Mouse (Mus musculus) liver, embryonic 13.5 days (tissue): ENCODE measurements around the gene Mybl2. TPM values are rescaled to one million over a fixed set of nuclear protein-coding genes. Genes with fewer than 3 reads are reported as not detected.

Experiments used
- ATAC-seq: fragments of 200-750 bp; cut with Nextera tagmentation; 2 replicates; pipeline ENCODE4 v1.8.0; 2017; ENCODE audit warnings: low read depth, mild to moderate bottlenecking, moderate number of reproducible peaks, moderate library complexity
- DNase-seq: peaks from one replicate; pipeline ENCODE4 v3.0.0; 2022
- H3K27ac ChIP-seq: fragments of 300-500 bp; sonication (generic); 2 replicates; pipeline ENCODE4 v1.5.1; 2015; ENCODE audit warnings: moderate library complexity, mild to moderate bottlenecking, inconsistent platforms
- H3K27me3 ChIP-seq: fragments of 300-500 bp; sonication (generic); 2 replicates; pipeline ENCODE4 v1.6.1; 2015; ENCODE audit warnings: mild to moderate bottlenecking, inconsistent platforms
- H3K36me3 ChIP-seq: fragments of 300-500 bp; sonication (generic); 2 replicates; pipeline ENCODE4 v1.6.1; 2015; ENCODE audit warnings: mild to moderate bottlenecking, inconsistent platforms
- H3K4me1 ChIP-seq: fragments of 300-500 bp; sonication (generic); replicated peaks from 2 replicates; pipeline ENCODE4 v1.6.1; 2015; ENCODE audit warnings: inconsistent platforms
- H3K4me2 ChIP-seq: fragments of 300-500 bp; sonication (generic); 2 replicates; pipeline ENCODE4 v1.6.1; 2015; ENCODE audit warnings: inconsistent platforms, mild to moderate bottlenecking, moderate library complexity
- H3K4me3 ChIP-seq: fragments of 300-500 bp; sonication (generic); replicated peaks from 2 replicates; pipeline ENCODE4 v1.5.1; 2015; ENCODE audit warnings: mild to moderate bottlenecking, inconsistent platforms
- H3K9ac ChIP-seq: fragments of 300-500 bp; sonication (generic); 2 replicates; pipeline ENCODE4 v1.6.1; 2015; ENCODE audit warnings: mild to moderate bottlenecking, inconsistent platforms
- H3K9me3 ChIP-seq: fragments of 300-500 bp; sonication (generic); replicated peaks from 2 replicates; pipeline ENCODE4 v1.6.1; 2016; ENCODE audit warnings: inconsistent platforms
- WGBS: fragments of 180-500 bp; shearing (Covaris S2); methylation state at CpG from one replicate; pipeline ENCODE4 v1.1.7; 2015; ENCODE audit not compliant: insufficient replicate concordance; 5-methylcytosine and 5-hydroxymethylcytosine counted together
- polyA plus RNA-seq: library from polyadenylated mRNA; unstranded; fragments of >200 nt; fragmentation: Nextera tagmentation; extraction: Ambion mirVana; gene quantifications from 2 replicates; pipeline ENCODE4 v1.2.1, GENCODE M21; 2015

Gene Mybl2
- 45.7 and 50.9 TPM in 2 replicates for polyA plus RNA-seq

DNA sequence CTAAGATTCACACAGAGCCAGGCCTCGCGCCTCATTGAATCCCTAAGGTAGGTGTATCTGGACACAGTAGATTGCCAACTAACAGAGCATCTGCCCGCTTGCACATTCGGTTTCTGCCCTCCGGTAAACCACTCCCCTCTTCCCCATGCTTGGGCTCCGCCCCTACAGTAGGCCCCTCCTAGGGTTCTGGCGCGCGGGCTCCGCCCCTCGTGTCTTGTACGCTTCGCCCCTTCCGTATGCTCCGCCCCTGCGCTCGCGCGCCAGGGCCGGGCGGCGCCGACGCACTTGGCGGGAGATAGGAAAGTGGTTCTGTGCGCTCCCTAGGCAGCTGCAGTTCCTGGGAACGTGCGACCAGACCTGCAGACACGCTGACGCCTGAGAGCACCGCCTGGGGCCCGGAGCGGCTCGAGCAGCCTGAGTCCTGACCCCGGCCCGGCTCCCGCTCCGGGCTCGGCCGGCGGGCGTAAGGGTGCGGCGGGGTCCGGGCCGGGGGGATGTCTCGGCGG is at the start of gene Mybl2:
Mybl2 (plus strand) TSS at position 353 of the 506 bp plus-strand sequence.
- Histone ChIP-seq H3K9ac (peak within 1 kb of the TSS; percentile 94), H3K9me3 (no peaks in the 10 kb centered on the region), H3K4me2 (peak within 1 kb of the TSS; percentile 99), H3K36me3 (peaks cover 21% of the 10 kb centered on the region), H3K27me3 (no peaks in the 10 kb centered on the region), H3K4me3 (peak within 1 kb of the TSS; percentile 94), H3K4me1 (peaks cover 62% of the 10 kb centered on the region), H3K27ac (peak within 1 kb of the TSS; percentile 86)
- WGBS = under 1% methylated on average over 48 of the region's 48 CpGs
- DNase-seq (peak; percentile 99), ATAC-seq (peak; percentile 97)

DNA sequence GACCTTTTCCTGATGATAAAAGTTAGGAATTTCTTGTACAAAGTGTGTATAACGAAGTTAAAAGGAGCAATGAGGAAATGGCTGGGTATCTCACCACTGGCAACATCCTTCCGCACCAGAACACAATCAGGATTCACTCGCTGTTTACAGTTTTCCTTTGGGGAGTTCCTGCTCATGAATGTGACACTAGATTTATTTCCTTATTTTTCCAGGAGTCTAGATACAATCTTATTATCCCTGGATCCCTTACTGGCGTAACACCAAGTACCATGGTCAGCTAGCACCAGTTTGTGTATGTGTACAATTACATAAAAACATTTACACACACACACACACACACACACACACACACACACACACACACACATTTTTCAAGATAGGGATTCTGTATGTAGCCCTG is 47.2 kb upstream of the Mybl2 start:
- Histone ChIP-seq H3K27me3 (no peaks in the 10 kb centered on the region), H3K9ac (no peak overlapping the region), H3K4me1 (no peaks in the 10 kb centered on the region), H3K4me3 (no peak overlapping the region), H3K4me2 (no peak overlapping the region), H3K36me3 (no peaks in the 10 kb centered on the region), H3K9me3 (no peaks in the 10 kb centered on the region), H3K27ac (no peak overlapping the region)
- no peak for DNase-seq
- 47% methylated on average over 4 of the region's 4 CpGs for WGBS
- no peak for ATAC-seq

DNA sequence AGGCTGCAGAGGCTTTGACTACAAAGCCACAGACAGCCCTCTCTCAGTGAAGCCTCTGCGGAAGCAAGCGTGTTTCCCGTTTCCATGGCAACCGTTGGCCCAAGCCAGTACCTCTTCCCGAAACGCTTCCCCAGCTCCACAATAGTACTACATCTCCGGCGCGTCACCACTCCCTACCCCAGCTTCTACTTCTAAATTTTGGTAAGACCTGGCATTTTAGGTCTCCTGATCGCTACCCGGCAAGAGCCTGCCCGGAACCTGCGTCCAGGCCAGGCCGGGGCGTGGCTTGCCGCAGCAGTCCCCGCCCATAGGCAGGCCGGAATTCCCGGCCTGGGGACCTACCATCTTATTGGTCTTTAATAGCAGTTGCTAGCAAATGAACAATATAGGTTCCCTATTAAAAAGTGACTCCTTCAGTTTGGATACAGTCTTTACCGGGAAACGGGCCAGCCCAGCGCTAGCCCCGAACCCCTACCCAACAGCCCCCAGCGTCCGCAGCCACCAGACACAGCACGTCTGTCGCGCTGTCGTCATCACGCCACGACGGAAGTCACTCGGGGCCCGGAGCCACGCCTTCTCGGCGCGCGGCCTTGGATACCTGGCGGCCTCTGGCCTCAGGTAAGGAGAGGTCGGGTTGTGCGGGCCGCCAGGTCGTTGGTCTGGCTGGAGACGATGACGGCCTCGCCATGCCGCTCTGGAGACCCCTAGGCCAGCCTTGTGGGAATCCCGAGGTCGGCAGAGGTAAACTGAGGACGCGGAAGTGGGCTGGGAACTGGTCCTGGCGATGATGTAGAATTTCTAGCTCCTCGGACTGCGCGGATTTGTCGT is 37.4 kb upstream of the Mybl2 start, which contains the start of gene Ift52:
Ift52 (plus strand) TSS at position 439 of the 828 bp plus-strand sequence.
- ATAC-seq = peak; percentile 96

DNA sequence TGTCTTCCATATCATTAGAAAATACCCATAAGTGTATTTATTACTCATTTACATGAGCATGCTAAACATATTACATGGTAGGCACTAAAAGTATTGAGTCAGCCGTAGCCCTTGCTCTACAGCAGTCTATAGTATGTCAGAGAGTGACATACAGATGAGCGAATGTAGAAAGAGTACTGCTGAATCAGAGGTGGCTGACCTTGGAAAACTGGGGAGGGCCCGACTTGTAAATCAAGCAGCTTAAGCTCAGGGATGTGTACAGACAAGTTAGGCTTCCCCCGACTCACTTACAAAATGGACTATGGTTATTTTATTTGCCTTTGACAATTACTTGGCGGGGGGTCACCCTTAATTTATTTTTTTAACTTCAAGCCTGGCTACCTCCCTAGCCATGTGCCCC is 23.2 kb upstream of the Mybl2 start:
- no peak overlapping the region for H3K4me3 ChIP-seq
- DNase-seq (no peak), ATAC-seq (no peak)
- H3K4me2 ChIP-seq = no peak overlapping the region
- H3K27me3 ChIP-seq = no peaks in the 10 kb centered on the region
- H3K36me3 ChIP-seq = peaks cover 71% of the 10 kb centered on the region
- no peaks in the 10 kb centered on the region for H3K9me3 ChIP-seq
- H3K27ac ChIP-seq = no peak overlapping the region
- no peaks in the 10 kb centered on the region for H3K4me1 ChIP-seq
- no peak overlapping the region for H3K9ac ChIP-seq
- WGBS = 79% methylated on average over 5 of the region's 5 CpGs

More for the DNA sequence above, 37.4 kb upstream of the Mybl2 start, which contains the start of gene Ift52:
- no peaks in the 10 kb centered on the region for H3K36me3 ChIP-seq
- 0 out of 2 replicates have a peak within 1 kb of the TSS, but pooled peaks have one; percentile 53 for H3K27ac ChIP-seq
- peak; percentile 85 for DNase-seq
- peak within 1 kb of the TSS; percentile 67 for H3K4me2 ChIP-seq
- H3K9me3 ChIP-seq = no peaks in the 10 kb centered on the region
- H3K4me1 ChIP-seq = peaks cover 13% of the 10 kb centered on the region
- peak within 1 kb of the TSS; percentile 83 for H3K9ac ChIP-seq
- peak within 1 kb of the TSS; percentile 90 for H3K4me3 ChIP-seq
- H3K27me3 ChIP-seq = no peaks in the 10 kb centered on the region
- under 1% methylated on average over 57 of the region's 57 CpGs for WGBS

DNA sequence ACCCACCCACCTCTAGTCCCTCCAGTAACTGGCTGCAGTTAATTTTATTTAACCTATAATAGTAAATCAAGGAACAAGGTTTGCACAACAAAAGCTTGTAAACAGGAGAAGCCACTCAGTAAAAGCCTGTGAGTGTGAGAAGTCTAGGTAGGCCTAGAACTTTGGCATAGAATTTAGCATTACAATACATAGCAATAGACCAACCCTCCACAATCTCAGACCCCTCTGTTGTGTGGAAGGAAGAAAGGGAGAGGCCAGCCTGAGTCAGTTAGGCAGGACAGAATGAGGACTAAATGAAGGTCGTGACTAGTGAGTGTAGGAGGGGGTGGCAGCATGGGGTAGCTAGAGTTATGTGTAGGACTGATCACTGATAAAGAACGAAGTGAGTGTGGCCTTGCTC is 22.7 kb upstream of the Mybl2 start:
- Histone ChIP-seq H3K9me3 (no peaks in the 10 kb centered on the region), H3K4me2 (no peak overlapping the region), H3K4me3 (no peak overlapping the region), H3K4me1 (no peaks in the 10 kb centered on the region), H3K36me3 (peaks cover 71% of the 10 kb centered on the region), H3K27me3 (no peaks in the 10 kb centered on the region), H3K9ac (no peak overlapping the region), H3K27ac (no peak overlapping the region)
- ATAC-seq = no peak
- no peak for DNase-seq
- 65% methylated on average over 2 of the region's 2 CpGs for WGBS

DNA sequence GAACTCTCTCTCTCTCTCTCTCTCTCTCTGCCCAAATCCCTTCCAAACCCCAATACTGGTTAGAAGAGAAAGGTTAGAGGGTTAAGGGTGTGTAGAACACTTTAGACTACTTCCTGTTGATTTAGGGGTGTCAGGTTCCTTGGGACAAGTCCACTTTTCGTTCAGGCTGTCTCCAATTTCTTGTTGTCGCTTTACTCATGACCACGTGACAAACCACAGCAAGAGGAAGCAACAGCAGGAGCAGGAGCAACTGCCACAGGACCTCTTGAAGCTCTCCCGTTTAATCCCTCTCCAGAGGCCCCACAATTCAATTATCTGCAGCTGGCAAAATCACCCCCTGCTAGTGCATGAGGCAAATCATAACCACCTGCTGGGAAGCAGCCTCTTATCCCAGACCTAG is 21.9 kb upstream of the Mybl2 start:
- Histone ChIP-seq H3K4me1 (no peaks in the 10 kb centered on the region), H3K9me3 (no peaks in the 10 kb centered on the region), H3K4me2 (no peak overlapping the region), H3K4me3 (no peak overlapping the region), H3K27me3 (no peaks in the 10 kb centered on the region), H3K9ac (no peak overlapping the region), H3K36me3 (peaks cover 71% of the 10 kb centered on the region), H3K27ac (no peak overlapping the region)
- WGBS = 40% methylated on average over 4 of the region's 4 CpGs
- no peak for ATAC-seq
- DNase-seq = no peak

DNA sequence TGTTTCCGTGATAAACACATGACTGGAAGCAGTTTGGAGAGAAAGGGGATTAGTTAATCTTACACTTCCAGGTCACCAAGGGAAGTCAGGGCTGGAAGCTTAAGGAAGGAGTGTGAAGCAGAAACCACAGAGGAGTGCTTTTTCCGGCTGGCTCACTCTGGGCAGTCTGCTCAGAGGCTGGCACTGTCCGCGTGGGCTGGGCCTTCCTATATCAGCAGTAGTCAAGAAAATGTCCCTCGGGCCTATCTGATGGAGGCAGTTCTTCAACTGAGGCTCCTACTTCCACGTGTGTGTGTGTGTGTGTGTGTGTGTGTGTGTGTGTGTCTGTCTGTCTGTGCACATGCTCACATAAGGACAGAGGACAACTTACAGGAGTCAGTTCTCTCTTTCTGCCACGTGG is 14.5 kb upstream of the Mybl2 start:
- H3K9me3 ChIP-seq = no peaks in the 10 kb centered on the region
- H3K27me3 ChIP-seq = no peaks in the 10 kb centered on the region
- no peak overlapping the region for H3K4me2 ChIP-seq
- no peak overlapping the region for H3K27ac ChIP-seq
- no peak for DNase-seq
- no peaks in the 10 kb centered on the region for H3K4me1 ChIP-seq
- peak; percentile 53; the same call in 1 of the 2 replicates for ATAC-seq
- H3K4me3 ChIP-seq = no peak overlapping the region
- H3K9ac ChIP-seq = no peak overlapping the region
- peaks cover 76% of the 10 kb centered on the region for H3K36me3 ChIP-seq
- WGBS = 55% methylated on average over 7 of the region's 7 CpGs

DNA sequence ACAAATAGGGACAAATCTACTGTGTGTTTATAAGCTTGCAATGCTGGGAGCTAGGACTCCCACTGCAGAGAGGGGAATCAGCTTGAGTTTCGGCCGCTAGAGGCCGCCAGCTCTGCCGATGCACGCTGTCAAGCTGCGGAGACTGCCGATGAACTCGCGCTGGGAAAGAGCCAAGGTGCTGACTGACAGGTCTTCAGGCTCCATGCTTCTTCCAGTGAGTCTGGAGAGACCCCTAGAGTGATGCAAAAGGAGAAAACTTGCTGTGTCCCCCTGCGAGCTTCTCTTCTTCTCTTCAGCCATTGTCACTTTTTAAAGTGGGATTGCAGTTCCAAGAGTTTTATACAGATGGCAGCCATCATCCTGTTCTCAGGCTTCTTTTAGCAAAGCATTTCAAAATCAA is 6.4 kb upstream of the Mybl2 start:
- no peak overlapping the region for H3K9ac ChIP-seq
- DNase-seq (peak; percentile 17), ATAC-seq (peak; percentile 72)
- H3K4me3 ChIP-seq = no peak overlapping the region; the same call in 1 of the 2 replicates
- H3K9me3 ChIP-seq = no peaks in the 10 kb centered on the region
- H3K27ac ChIP-seq = no peak overlapping the region
- peaks cover 34% of the 10 kb centered on the region for H3K36me3 ChIP-seq
- no peaks in the 10 kb centered on the region for H3K27me3 ChIP-seq
- H3K4me2 ChIP-seq = peak overlapping the region; percentile 43
- WGBS = 2% methylated on average over 10 of the region's 10 CpGs
- H3K4me1 ChIP-seq = peaks cover 12% of the 10 kb centered on the region

DNA sequence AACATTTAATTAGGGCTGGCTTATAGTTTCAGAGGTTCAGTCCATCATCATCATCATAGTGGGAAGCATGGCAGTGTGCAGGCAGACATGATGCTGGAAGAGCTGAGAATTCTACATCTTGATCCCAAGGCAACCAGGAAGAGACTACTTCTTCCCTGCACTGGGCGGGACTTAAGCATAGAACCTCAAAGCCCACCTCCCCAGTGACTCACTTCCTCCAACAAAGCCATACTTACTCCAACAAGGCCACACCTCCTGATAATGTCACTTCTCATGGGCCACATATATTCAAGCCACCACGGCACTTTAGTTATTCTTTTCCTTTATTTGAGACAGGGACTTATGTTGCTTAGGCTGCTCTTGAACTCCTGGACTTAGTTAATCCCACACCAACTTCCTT is 5.4 kb upstream of the Mybl2 start:
- no peak for ATAC-seq
- Histone ChIP-seq H3K36me3 (peaks cover 25% of the 10 kb centered on the region), H3K4me2 (no peak overlapping the region), H3K27me3 (no peaks in the 10 kb centered on the region), H3K4me1 (peaks cover 21% of the 10 kb centered on the region), H3K27ac (no peak overlapping the region), H3K9me3 (no peaks in the 10 kb centered on the region), H3K9ac (no peak overlapping the region), H3K4me3 (no peak overlapping the region)
- 78% methylated on average over 2 of the region's 2 CpGs for WGBS
- no peak for DNase-seq

DNA sequence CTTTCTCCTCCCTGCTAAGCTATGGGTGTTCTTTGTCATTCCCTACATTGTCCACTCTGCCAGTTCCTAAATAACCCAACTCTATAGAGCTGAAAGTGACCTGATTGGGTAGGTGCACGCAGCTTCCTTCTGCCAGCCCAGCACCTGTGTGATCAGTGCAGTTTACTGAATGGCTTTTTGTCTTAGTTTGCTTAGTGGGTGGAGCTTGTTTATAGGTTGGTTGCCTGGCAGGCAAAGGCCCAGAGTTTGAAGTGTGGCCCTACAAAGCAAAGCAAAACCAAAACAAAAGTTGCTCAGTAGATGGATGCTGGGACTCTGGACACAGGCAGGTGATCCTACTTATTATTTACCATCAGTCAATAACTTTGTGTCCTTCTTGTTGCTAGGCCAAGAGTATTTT is 2.8 kb upstream of the Mybl2 start:
- DNase-seq (no peak), ATAC-seq (no peak)
- no peaks in the 10 kb centered on the region for H3K27me3 ChIP-seq
- H3K9ac ChIP-seq = no peak overlapping the region
- H3K4me2 ChIP-seq = no peak overlapping the region
- 70% methylated on average over 1 of the region's 1 CpGs for WGBS
- peaks cover 4% of the 10 kb centered on the region for H3K36me3 ChIP-seq
- no peak overlapping the region for H3K4me3 ChIP-seq
- peaks cover 39% of the 10 kb centered on the region for H3K4me1 ChIP-seq
- no peaks in the 10 kb centered on the region for H3K9me3 ChIP-seq
- no peak overlapping the region for H3K27ac ChIP-seq

DNA sequence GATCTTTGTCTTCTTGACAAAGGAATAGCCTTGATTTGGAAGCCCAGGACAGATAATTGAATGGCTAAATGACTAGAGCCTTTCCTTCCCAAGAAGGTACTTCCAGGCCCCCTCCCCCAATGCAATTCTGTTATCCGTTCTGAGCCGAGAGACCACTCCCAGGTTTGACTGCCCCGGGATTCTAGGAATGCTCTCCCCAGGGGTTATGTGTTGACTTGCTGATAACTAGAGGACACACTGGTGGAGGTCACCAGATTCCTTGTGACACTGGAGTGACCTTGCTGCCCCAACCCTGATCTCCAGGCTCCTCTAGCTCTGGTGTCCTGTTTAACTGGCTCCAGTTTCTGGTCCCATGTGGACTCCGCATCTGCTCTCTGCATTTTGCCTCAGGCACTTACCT is 2.4 kb upstream of the Mybl2 start:
- no peak overlapping the region for H3K4me3 ChIP-seq
- no peaks in the 10 kb centered on the region for H3K27me3 ChIP-seq
- no peaks in the 10 kb centered on the region for H3K9me3 ChIP-seq
- H3K27ac ChIP-seq = no peak overlapping the region
- peaks cover 43% of the 10 kb centered on the region for H3K4me1 ChIP-seq
- DNase-seq (no peak), ATAC-seq (no peak)
- WGBS = 56% methylated on average over 4 of the region's 4 CpGs
- H3K36me3 ChIP-seq = peaks cover 1% of the 10 kb centered on the region; the same call in 1 of the 2 replicates
- no peak overlapping the region for H3K9ac ChIP-seq
- H3K4me2 ChIP-seq = no peak overlapping the region
